Mouse (Mus musculus): ENCODE data around the gene Tcap. TPM values are rescaled to one million over a fixed set of nuclear protein-coding genes. Genes with fewer than 3 reads are reported as not detected.
"Not testable (repeated sequence)": the region's sequence is repeated elsewhere in the genome, so short reads cannot be mapped to it uniquely, and the experiment has no call there.

Gene Tcap
- total RNA-seq, 4 experiments from 2014 or later = 8.2 to 16.6 (median 12.1) TPM

GRCm38 (mm10) chr11:98380106-98380505 is 3.5 kb upstream of the Tcap start:
- no peak for DNase-seq (ENCODE audit: low spot score in 2 of 2)

GRCm38 (mm10) chr11:98381651-98382050 is 2.0 kb upstream of the Tcap start:
- no peak for DNase-seq (ENCODE audit: low spot score in 2 of 2)

DNA sequence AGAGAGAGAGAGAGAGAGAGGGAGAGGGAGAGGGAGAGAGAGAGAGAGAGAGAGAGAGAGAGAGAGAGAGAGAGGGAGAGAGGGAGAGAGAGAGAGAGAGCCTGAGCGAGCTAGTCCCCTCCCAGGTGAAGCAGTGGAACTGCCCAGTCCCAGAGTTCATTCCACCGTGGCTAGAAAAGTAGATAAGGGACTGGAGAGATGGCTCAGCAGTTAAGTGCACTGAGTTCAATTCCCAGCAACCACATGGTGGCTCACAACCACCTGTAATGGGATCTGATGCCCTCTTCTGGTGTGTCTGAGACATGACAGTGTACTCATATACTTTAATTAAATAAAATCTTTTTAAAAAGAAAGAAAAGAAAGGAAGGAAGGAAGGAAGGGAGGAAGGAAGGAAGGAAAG is 1.2 kb upstream of the Tcap start:
- DNase-seq (ENCODE audit: low spot score in 2 of 2) = not testable (repeated sequence)

GRCm38 (mm10) chr11:98384216-98384615 is 605 bp downstream of the Tcap start:
- DNase-seq (ENCODE audit: low spot score in 2 of 2) = no peak

GRCm38 (mm10) chr11:98384721-98385637 is 1.4 kb downstream of the Tcap start:
- no peak for DNase-seq (ENCODE audit: low spot score in 2 of 2)

GRCm38 (mm10) chr11:98385638-98386585 is 2.3 kb downstream of the Tcap start, which contains the start of gene Pnmt:
Gene Pnmt (plus strand): TSS chr11:98386450.
- no peak for DNase-seq (ENCODE audit: low spot score in 2 of 2)

GRCm38 (mm10) chr11:98386596-98386995 is 3.0 kb downstream of the Tcap start:
- DNase-seq (ENCODE audit: low spot score in 2 of 2) = no peak

GRCm38 (mm10) chr11:98387056-98387577 is 3.5 kb downstream of the Tcap start:
- DNase-seq (ENCODE audit: low spot score in 2 of 2) = no peak

DNA sequence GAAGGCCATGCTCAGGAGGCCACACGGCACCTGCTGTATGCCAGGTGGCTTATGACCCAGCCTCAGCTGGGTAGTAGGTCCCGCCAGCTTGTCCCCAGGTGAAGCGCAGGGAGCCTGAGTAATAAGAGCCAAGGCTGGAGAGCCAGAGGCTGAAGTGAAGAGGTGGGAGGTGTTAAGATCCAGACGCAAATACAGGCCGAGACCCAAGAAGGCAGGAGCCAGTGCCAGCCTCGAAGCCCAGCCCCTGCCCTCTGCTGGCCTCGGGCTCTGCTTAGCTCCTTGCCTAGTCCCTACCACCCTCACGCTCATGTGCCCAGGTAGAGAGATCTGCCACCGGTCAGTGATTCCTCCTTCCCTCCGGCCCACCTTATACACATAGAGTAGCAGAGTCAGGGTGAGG is 4.7 kb downstream of the Tcap start:
- no peak for DNase-seq (ENCODE audit: low spot score in 2 of 2)

DNA sequence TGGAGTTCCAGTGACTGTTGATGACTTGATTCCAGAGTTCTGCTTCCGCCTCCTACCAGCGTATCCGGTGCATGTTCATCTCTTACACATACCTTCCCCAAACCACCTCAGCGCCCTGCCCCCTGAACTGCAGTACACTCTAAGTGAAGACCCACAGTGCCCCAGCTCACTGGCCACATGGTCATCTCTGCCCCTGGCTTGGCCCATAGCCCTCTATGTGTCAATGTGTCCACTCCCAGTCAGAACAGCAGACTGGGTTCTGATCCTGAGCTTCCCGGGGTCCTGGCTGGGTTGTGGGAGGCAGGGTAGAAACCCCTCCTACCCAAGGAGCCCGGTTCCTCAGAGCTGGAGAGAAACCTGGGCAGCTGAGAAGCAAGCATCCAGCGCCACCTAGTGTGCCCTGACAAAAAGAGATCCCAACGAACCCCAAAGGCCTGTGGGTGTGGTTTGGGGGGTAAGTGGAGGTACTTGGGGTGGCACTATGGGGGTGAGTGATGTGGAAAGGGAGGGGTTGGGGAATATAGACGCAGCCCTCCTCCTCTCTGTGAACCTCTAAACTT is 5.7 kb downstream of the Tcap start:
- no peak for DNase-seq (ENCODE audit: low spot score in 2 of 2)

DNA sequence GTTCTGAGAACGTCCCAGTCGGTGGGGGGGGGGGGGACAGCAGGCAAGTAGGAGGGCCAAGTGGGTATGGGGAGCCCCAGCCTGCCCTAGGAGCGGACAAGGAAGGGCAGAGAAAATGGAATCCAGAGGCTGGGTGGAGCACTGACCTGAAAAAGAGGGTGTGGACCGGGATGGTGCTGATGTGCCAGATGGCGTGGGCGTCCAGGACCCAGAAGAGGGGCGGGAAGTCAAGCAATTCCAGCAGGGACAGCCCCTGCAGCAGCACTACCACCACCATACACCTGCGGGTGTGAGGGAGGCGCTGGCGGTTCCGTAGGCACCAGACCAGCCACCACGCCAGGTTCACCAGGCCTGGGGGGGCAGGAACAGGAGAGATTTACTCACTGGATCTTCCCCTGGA is 6.5 kb downstream of the Tcap start:
- no peak for DNase-seq (ENCODE audit: low spot score in 2 of 2)

GRCm38 (mm10) chr11:98392034-98392433 is 8.4 kb downstream of the Tcap start:
- no peak for DNase-seq (ENCODE audit: low spot score in 2 of 2)

DNA sequence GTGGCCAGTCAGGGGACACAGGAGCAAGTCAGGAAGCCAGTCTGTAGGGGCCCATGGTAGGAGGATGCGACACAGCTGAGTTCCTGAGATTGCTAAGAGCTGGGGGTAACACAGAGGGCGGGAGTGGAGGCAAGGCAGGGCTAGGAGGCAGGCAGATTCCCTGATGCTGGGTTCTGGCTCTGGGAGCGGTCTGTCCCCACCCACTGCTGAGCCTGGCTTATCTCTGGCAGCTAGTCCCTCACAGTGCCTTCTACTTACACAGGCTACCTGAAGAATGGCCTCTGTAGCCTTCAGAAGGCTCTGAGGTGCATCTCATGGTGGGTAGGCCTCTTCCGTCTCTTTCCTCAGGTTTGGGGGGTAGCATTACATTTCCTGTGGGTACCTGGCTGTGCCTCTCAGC is 9.0 kb downstream of the Tcap start:
- no peak for DNase-seq (ENCODE audit: low spot score in 2 of 2)

DNA sequence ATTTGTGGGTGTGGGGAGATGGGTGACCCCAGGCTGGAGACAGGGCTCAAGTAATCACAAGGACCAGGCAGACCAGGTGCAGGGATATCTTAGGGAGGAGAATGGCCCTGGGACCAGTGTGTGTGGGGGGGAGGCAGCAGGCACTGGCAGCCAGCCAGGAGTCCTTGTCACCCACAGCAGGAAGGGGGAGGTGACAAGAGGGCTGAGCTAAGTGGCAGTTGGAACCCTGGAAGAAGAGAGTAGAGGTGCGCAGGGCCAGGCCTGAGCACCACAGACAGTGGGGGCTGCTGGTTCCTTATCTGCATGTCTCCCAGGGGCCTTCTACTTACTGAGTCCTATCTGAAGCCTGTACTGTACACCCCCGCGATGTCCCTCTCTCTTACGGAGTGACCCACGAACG is 9.7 kb downstream of the Tcap start:
- DNase-seq (ENCODE audit: low spot score in 2 of 2) = no peak

GRCm38 (mm10) chr11:98394301-98394700 is 10.7 kb downstream of the Tcap start:
- DNase-seq (ENCODE audit: low spot score in 2 of 2) = no peak

DNA sequence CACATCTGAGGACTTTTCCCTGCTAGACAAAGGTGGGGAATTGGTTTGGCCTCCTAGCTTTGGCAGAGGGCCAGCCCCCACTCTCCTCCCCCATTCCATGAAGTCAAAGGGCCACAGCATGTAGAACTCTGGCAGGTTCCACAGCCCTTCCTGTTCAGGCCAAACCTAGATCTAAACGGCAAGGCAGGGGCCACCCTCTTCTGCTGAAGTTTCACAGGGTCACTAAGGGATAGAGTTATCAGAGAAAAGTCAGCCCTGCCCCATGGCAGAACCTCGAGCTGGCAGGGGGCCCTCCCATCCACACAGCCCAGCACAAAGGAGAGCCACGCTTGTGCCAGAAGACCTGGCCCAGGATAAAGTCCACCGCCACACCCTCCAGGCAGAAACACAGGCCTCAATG is 11.4 kb downstream of the Tcap start:
- DNase-seq (ENCODE audit: low spot score in 2 of 2) = no peak

- DNase-seq (ENCODE audit: low spot score in 2 of 2) = no peak
Measured at GRCm38 (mm10) chr11:98397946-98398345, 14.3 kb downstream of the Tcap start.

DNA sequence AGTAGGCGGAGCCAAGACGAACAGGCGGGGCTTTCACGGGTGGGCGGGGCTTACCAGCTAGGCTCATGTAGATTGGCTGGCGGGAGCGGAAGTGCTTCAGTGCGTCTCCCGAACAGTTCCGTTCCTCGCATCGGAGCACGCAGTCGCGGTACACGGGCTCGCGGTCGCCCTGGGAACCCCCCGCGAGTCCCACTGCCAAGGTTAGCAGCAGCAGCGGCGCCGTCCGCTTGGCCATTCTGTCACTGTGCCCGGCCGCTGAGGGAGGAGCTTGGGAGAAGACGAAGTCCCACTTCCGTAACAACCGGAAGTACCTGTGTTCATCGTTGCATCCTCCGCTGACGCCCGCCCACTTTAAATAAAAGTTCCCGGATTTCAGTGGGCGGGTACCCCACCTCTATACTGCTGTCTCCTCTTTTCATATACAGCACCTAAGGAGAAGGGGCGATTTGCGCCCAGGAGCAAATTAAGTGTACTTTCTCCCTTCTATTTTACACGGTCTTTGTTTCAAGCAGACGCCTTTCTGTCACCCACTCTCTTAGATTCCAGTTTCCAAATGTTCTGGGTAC is 16.6 kb downstream of the Tcap start, which contains the start of gene Pgap3:
Gene Pgap3, minus strand, starts transcription at position 330 of the 566 bp plus-strand sequence.
- peak; percentile 82 to 91 for DNase-seq (ENCODE audit: low spot score in 2 of 2)

- no peak for DNase-seq (ENCODE audit: low spot score in 2 of 2)
Measured at GRCm38 (mm10) chr11:98400816-98401215, 17.2 kb downstream of the Tcap start.

- no peak for DNase-seq (ENCODE audit: low spot score in 2 of 2)
Measured at GRCm38 (mm10) chr11:98406621-98407020, 23.0 kb downstream of the Tcap start.

DNA sequence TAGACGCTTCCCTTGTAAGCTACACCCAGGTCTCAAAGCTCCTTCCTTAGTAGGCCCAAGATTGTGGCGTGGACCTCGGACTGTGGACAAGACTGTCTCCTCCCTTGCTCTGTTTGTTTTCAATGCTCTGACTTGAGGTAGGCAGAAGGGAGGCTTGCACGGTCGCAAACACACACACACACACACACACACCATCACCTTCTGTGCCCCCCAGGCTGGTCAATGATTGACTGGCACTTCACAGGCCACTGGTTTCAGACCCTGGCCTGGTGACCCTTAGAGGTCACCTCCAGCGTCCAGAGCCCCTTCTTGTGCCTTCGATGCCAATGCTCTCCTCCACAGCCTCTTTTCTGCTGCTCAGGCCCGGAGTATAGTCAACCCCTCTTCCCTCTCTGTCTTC is 25.3 kb downstream of the Tcap start:
- no peak for DNase-seq (ENCODE audit: low spot score in 2 of 2)
